Mouse (Mus musculus): ENCODE results near the gene Nit2.

Nit2 gene

DNA sequence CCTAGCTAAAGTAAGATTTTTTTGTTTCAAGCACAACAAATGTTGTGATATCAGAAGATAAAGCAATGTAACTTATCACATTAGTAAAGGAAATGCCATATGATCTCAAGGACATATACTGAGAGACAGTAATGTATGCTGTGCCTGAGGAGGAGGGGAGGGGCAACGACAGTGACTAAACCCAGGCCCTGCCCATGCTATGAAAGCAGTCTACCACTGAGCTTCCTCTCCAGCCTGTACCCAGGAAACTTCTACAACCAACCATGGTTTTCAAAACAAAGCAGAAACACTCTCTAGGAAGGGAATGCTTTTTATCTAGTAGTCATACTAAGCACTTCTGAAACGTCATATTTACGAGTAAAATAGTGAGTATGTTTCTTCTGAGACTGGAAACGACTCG, 4.3 kb downstream of the Nit2 start:
- DNase-seq (ENCODE audit: low spot score), result no peak

DNA sequence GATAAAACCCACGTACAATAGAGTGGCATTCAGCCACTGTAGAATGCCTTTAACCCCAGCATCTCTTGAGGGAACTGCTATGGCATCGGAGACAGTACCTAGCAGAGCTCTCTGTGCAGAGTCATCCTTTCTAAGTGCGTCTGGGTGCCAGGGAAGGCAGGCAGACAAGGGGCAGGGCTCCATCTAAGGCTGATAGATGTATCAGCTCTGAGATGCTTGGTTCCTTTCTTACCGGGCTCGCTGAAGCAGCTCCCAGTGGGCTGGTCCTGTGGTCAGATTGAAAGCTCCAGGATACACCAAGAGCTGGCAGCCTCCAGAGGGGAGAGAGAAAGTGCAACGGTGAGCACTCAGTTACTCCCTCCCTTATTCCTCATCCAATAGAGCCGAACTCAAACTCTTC, 7.3 kb downstream of the Nit2 start:
- no peak for DNase-seq (ENCODE audit: low spot score)

GRCm38 (mm10) chr16:57157728-57158127, 9.4 kb downstream of the Nit2 start:
- DNase-seq (ENCODE audit: low spot score), result no peak

- no peak for DNase-seq (ENCODE audit: low spot score)
These were observed 10.1 kb downstream of the Nit2 start for GRCm38 (mm10) chr16:57157076-57157475.

DNA sequence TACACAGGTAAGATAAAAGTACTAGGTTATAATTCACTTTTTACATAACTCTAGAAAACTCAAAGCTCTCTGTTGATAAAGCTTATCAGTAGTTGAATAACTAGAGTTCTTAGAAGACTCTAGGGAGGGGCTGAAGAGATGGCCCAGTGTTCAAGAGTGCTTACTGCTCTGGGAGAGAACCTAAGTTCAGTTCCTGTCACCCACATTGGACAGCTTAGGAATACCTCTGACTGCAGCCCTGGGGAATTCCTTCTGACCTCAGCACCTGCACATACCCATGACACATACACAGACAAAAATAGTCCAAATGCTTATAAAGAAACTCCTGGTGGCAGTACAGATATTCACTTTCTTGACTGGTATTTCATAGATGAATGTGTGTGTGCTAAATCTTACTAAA, 11.2 kb downstream of the Nit2 start:
- no peak for DNase-seq (ENCODE audit: low spot score)

DNA sequence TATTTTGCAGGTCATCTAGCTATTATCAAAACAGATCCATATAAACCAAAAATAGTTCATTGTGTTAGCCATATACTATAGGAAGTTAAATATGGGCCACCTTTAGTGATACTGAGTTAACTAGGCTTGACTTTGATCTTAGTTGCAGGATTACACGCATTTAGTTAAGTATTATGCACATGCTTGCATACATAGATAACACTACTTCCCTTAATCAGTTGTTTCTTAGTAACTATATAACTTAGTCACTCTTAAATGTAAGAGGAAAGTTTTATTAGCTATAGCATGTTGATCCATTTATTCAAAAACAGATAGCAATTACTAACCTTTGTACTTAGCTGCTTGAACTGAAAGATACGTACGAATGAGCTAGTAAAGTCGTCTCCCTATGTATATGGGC, 15.7 kb downstream of the Nit2 start:
- DNase-seq (ENCODE audit: low spot score), result no peak

- no peak for DNase-seq (ENCODE audit: low spot score)
These were observed 22.4 kb downstream of the Nit2 start for GRCm38 (mm10) chr16:57144741-57145140.

- DNase-seq (ENCODE audit: low spot score), result no peak
These were observed 33.5 kb downstream of the Nit2 start for GRCm38 (mm10) chr16:57133611-57134010.

GRCm38 (mm10) chr16:57132326-57132725, 34.8 kb downstream of the Nit2 start:
- no peak for DNase-seq (ENCODE audit: low spot score)

GRCm38 (mm10) chr16:57131544-57131943, 35.6 kb downstream of the Nit2 start:
- no peak for DNase-seq (ENCODE audit: low spot score)

- no peak for DNase-seq (ENCODE audit: low spot score)
These were observed 36.3 kb downstream of the Nit2 start for GRCm38 (mm10) chr16:57130752-57131400.

GRCm38 (mm10) chr16:57127825-57128224, 39.3 kb downstream of the Nit2 start:
- DNase-seq (ENCODE audit: low spot score), result no peak

DNA sequence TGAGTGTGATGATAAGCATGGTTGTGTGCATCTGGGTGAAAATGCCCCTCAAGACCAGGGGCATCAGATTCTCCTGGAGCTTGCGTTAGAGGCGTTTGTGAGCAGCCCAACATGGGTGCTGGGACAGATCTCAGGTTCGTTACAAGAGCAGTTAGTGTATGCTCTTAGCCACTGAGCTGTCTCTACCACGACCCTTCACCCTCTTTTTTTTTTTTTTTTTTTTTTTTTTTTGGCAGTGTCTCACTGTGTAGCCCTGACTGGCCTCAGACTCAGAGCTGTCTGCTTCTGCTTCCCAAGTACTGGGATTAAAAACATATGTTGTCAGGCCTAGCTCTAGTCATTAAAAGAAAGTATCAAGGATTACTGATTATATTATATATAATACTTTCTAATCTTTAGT, 40.9 kb downstream of the Nit2 start:
- DNase-seq (ENCODE audit: low spot score), result no peak

DNA sequence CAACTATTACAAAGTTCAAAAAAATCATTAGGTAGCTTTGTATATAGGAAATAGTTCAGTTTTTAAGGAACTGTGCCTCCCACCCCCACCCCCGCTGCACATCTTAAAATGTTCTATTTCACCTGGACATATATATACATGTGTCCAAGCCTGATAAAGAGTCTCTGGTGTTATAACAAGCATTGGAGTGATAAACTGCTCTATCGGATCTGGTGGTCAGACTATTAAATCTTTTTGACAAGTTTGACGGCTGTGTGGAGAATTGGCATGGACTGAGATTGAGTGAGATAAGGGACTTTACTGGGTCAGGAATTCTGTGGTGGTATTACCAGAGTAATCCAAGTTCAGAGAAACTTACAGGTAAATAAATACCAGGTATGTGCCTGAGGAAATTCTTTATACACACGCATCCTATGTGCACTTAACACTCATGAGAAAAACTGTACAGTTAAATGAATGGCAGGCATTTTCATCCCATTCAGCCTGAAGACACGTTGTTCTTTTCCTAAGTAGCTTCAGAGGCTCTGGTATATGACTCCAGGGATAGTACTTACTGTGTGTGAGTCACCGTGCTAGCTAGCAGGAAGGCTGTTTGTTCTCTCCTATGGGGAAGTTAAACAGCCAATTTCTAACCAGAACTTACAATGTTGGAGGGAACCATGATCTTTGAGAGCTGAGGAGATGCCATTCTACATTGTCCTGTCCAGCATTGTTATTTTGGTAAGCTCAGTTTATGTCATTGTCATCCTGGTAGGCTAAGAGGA, 44.3 kb downstream of the Nit2 start:
- no peak for DNase-seq (ENCODE audit: low spot score)

DNA sequence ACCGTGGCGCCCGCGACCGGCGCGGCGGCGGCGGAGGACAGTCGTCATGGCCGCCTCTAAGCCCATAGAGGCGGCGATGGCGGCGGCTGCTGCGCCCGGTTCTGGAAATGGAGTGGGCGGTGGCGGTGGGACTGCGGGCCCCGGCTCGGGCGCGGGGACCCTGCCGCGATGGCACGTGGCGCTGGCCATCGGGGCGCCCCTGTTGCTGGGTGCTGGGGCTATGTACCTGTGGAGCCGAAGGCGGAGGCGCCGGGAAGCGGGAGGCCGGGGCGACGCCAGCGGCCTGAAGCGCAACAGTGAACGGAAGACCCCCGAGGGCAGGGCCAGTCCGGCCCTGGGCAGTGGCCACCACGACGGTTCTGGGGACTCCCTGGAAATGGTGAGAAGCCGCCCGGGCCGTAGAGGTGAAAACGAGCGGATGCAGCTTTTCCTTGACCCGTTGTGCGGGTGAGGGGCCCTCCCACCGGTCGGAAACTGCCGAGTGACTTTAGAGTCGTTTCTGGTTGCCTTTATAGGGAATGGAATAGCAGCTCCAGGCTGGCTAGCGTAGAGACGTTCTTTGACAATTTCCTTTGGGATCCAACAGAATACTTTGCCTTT, 45.2 kb downstream of the Nit2 start:
- DNase-seq (ENCODE audit: low spot score), result no peak

GRCm38 (mm10) chr16:57120913-57121815, 46.0 kb downstream of the Nit2 start, which contains the start of gene Tomm70a:
TSS of gene Tomm70a (plus strand) at chr16:57121703.
- DNase-seq (ENCODE audit: low spot score), result peak; percentile 91

- DNase-seq (ENCODE audit: low spot score), result no peak
These were observed 49.6 kb downstream of the Nit2 start for GRCm38 (mm10) chr16:57117562-57117961.

- no peak for DNase-seq (ENCODE audit: low spot score)
These were observed 51.1 kb downstream of the Nit2 start for GRCm38 (mm10) chr16:57116066-57116465.

Data from layer of hippocampus, adult 9-10 months (tissue).